Mouse (Mus musculus): Measurements from ENCODE around the gene Zbtb5.

DNA sequence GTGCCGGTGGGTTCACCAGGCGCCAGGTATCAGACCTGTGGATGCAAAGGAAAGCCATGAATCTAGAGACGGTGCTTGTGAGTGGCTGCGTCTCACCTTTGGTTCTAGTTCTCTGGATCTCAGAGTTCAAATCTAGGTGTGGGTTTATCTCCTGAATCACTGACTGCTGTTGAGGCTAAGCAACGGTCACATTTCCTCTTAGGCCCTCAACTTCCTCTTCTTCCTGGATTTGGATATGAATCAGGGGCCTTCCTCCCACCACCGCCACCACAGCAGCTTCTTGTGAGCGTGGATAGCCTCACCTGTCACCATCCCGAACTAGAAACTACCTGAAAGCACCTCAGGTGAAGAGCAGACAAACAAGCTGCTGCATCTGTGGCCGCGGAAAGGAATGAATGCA, 23.8 kb upstream of the Zbtb5 start:
- TF ChIP-seq TAL1 (IDR thresholded peaks at IDR 0.05; ENCODE audit: low read length) (no peak), GATA1 (IDR thresholded peaks at IDR 0.05; ENCODE audit: low read length) (no peak)

All from erythroblast, embryonic 14.5 days (primary cell).